Mouse (Mus musculus): ENCODE measurements at regions not wholly inside any gene's neighbourhood (a gene's known extent, or its start where the extent isn't known, plus 50 kb on each side); places are given as distances from the start of the nearest gene placed in this dataset.

- Histone ChIP-seq H3K36me3 (ENCODE audit: control insufficient read depth, insufficient read depth) (no peaks in the 10 kb centered on the region), H3K79me2 (ENCODE audit: control insufficient read depth, insufficient read depth) (no peaks in the 10 kb centered on the region), H3ac (ENCODE audit: control insufficient read depth, insufficient read length) (no peak overlapping the region), H3K4me3 (no peak overlapping the region), H3K27me3 (ENCODE audit: control insufficient read depth, insufficient read depth, insufficient read length) (no peaks in the 10 kb centered on the region), H3K4me2 (ENCODE audit: low read depth) (no peak overlapping the region)
- TF ChIP-seq MYOG (IDR thresholded peaks at IDR 0.05; ENCODE audit: control insufficient read depth in 1 of 3, insufficient read depth in 1 of 3, insufficient read length in 2 of 3, low read depth in 2 of 3) (no peak), POLR2AphosphoS2 (IDR thresholded peaks at IDR 0.05; ENCODE audit: insufficient read length, low read depth) (no peak)
Measured at GRCm38 (mm10) chr13:25333803-25334202, 63.5 kb upstream of the Nrsn1 start.

All from myocyte (in vitro differentiated cells).